Mouse (Mus musculus): ENCODE data around the gene Eif3j1.
A peak's percentile ranks its signal among the peaks of the same experiment; 100 is the strongest.

Gene Eif3j1

DNA sequence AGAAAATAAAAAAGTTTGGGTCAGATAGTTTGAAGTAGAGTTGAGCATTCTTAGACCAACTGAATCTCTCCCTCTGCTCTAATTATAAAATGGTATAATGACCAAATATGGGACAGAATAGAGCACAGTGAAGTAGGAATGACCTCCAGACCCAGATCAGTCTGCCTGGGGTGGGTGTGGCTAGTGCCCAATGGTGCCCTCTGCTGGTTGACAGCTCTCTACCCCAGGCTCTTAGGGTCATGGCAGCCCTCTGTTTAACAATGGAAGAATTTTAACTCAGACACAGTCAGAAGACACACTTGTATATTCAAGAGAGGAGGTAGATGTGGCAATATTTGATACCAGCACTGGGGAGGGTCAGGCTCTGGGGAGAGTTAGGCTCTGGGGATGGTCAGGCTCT lies 73.7 kb downstream of the Eif3j1 start:
- peak; percentile 43 for DNase-seq (ENCODE audit: low spot score)

Data from T-cell, adult 2 months (primary cell).